Mouse (Mus musculus): ENCODE results near the gene Htr5a. TPM values are rescaled to one million over a fixed set of nuclear protein-coding genes. Genes with fewer than 3 reads are reported as not detected.
A peak's percentile ranks its signal among the peaks of the same experiment; 100 is the strongest.

The Htr5a gene
- 0.03 TPM in 1 of 2 replicates, not detected in the other for polyA plus RNA-seq (2015; fragmentation: Nextera tagmentation; extraction: Ambion mirVana)

DNA sequence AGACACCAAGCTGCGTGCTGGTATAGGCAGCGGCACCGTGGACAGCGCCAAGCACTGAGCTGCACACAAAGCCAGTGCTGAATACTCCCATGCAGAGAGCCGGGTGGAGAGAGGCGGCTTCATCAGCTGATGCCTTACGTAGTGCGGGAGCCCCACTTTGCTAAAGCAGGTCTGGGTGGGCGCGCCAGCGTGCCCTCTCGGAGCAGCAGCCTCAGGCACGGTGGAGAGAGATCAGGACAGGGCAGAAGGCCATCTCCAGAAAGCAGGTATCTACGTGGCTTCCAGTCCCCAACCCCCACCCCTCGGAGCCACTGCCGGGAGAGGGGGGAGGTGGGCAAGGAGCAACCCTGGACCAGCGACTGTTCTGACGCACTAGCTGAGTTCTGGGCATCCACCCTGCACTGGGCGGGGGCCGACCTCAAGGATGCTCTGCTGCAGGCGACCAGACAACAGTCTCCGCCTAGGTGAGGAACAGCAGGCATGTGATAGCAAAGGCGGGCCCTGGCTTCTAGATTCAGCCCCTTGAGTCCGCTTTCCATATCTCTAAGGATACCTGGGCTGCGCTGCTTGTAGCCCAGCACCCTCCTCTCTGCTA lies at the start of gene Htr5a:
Htr5a (plus strand) TSS at position 449 of the 595 bp plus-strand sequence.
- Histone ChIP-seq H3K27ac (no peak within 1 kb of the TSS), H3K27me3 (replicated peaks) (peaks cover 15% of the 10 kb centered on the region), H3K4me1 (replicated peaks) (no peaks in the 10 kb centered on the region), H3K9ac (no peak within 1 kb of the TSS), H3K4me2 (replicated peaks) (peak within 1 kb of the TSS; percentile 45), H3K36me3 (no peaks in the 10 kb centered on the region), H3K4me3 (replicated peaks) (no peak within 1 kb of the TSS; the same call in 1 of the 2 replicates), H3K9me3 (no peaks in the 10 kb centered on the region)
- 5% methylated on average over 25 of the region's 25 CpGs for WGBS
- ATAC-seq = peak; percentile 76

DNA sequence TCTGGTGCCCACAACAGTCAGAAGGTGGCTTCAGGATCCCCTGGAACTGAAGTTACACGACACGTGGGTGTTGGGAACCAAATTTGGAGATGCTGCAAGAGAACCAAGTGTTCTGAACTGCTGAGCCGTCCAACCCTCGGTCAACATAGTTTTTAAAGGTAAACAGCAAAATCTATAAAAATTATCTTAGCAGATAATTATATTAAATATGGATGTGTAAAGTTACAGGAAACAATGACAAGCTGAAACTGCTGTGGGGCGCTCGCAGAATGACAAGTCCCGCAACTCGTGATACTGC lies 49.8 kb upstream of the Htr5a start:
- Histone ChIP-seq H3K4me2 (replicated peaks) (peak overlapping the region; percentile 65), H3K4me3 (replicated peaks) (peak overlapping the region; percentile 77), H3K27me3 (replicated peaks) (no peaks in the 10 kb centered on the region), H3K9me3 (no peaks in the 10 kb centered on the region), H3K9ac (peak overlapping the region; percentile 83), H3K36me3 (peaks cover 9% of the 10 kb centered on the region; the same call in 1 of the 2 replicates), H3K27ac (peak overlapping the region; percentile 93), H3K4me1 (replicated peaks) (peaks cover 11% of the 10 kb centered on the region; the same call in 1 of the 2 replicates)
- no peak for ATAC-seq
- WGBS = 16% methylated on average over 8 of the region's 8 CpGs

- H3K4me3 ChIP-seq (replicated peaks) = peak overlapping the region; percentile 77; the same call in 1 of the 2 replicates
- H3K4me1 ChIP-seq (replicated peaks) = peaks cover 11% of the 10 kb centered on the region; the same call in 1 of the 2 replicates
- ATAC-seq = no peak
- 58% methylated on average over 9 of the region's 9 CpGs for WGBS
- 0 out of 2 replicates have a peak overlapping the region, but pooled peaks have one; percentile 83 for H3K9ac ChIP-seq
- H3K27ac ChIP-seq = no peak overlapping the region
- H3K4me2 ChIP-seq (replicated peaks) = peak overlapping the region; percentile 65
- no peaks in the 10 kb centered on the region for H3K27me3 ChIP-seq (replicated peaks)
- peaks cover 7% of the 10 kb centered on the region; the same call in 1 of the 2 replicates for H3K36me3 ChIP-seq
- H3K9me3 ChIP-seq = no peaks in the 10 kb centered on the region
Observed at GRCm38 (mm10) chr5:27792531-27793205, 49.3 kb upstream of the Htr5a start.

- Histone ChIP-seq H3K4me3 (replicated peaks) (no peak overlapping the region), H3K4me2 (replicated peaks) (no peak overlapping the region), H3K27me3 (replicated peaks) (no peaks in the 10 kb centered on the region), H3K4me1 (replicated peaks) (peaks cover 11% of the 10 kb centered on the region; the same call in 1 of the 2 replicates), H3K9ac (no peak overlapping the region), H3K9me3 (no peaks in the 10 kb centered on the region), H3K36me3 (no peaks in the 10 kb centered on the region), H3K27ac (no peak overlapping the region)
- WGBS = 19% methylated on average over 1 of the region's 1 CpGs
- ATAC-seq = no peak
Observed at GRCm38 (mm10) chr5:27793923-27794322, 48.0 kb upstream of the Htr5a start.

- no peak overlapping the region for H3K4me3 ChIP-seq (replicated peaks)
- WGBS = 89% methylated on average over 2 of the region's 2 CpGs
- no peak overlapping the region for H3K9ac ChIP-seq
- H3K27me3 ChIP-seq (replicated peaks) = no peaks in the 10 kb centered on the region
- H3K36me3 ChIP-seq = no peaks in the 10 kb centered on the region
- no peaks in the 10 kb centered on the region for H3K4me1 ChIP-seq (replicated peaks)
- no peak overlapping the region for H3K27ac ChIP-seq
- ATAC-seq = no peak
- no peak overlapping the region for H3K4me2 ChIP-seq (replicated peaks)
- no peaks in the 10 kb centered on the region for H3K9me3 ChIP-seq
Observed at GRCm38 (mm10) chr5:27814282-27814681, 27.7 kb upstream of the Htr5a start.

DNA sequence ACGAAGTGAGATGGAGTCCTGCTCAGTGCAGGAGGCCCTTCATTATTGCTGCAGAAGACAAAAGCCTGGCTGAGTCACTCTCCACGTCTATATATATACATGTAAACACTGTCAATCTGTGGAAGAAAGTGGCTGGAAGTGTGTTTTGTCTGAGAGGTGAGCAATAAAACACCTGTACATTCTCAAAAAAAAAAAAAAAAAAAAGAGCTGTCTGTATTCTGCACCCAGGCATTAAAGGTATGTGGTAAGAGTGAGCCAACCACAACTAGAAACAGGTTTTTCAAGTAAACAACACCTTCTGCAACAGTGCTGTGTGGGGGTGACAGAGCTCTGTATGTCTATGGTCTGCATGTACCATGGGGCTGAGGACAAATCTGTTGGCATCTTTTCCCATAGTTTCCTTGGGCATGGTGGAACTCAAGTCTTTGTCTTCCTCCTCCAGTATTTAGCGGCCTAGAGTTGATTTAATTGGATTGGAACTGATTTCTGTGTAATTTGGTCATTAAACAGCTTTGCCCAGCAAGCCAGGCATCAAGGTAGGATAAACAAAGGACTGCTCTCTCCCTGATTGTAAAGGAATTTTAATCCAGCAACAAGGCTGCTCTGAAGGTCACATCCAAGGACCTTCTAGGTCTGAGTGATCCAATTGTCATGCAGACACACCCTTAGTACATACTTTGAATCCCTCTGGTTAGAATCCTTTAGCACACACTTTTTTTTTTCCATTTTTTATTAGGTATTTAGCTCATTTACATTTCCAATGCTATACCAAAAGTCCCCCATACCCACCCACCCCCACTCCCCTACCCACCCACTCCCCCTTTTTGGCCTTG lies 22.9 kb upstream of the Htr5a start:
- WGBS = 46% methylated on average over 3 of the region's 3 CpGs
- no peaks in the 10 kb centered on the region for H3K4me1 ChIP-seq (replicated peaks)
- H3K36me3 ChIP-seq = no peaks in the 10 kb centered on the region
- ATAC-seq = no peak
- H3K4me3 ChIP-seq (replicated peaks) = no peak overlapping the region
- H3K27me3 ChIP-seq (replicated peaks) = no peaks in the 10 kb centered on the region
- no peak overlapping the region for H3K27ac ChIP-seq
- no peak overlapping the region for H3K9ac ChIP-seq
- H3K9me3 ChIP-seq = no peaks in the 10 kb centered on the region
- H3K4me2 ChIP-seq (replicated peaks) = no peak overlapping the region

- ATAC-seq = no peak
- WGBS = 61% methylated on average over 6 of the region's 6 CpGs
- H3K27ac ChIP-seq = no peak overlapping the region
- no peaks in the 10 kb centered on the region for H3K9me3 ChIP-seq
- H3K9ac ChIP-seq = no peak overlapping the region
- no peak overlapping the region for H3K4me3 ChIP-seq (replicated peaks)
- no peaks in the 10 kb centered on the region for H3K27me3 ChIP-seq (replicated peaks)
- H3K36me3 ChIP-seq = no peaks in the 10 kb centered on the region
- H3K4me1 ChIP-seq (replicated peaks) = no peaks in the 10 kb centered on the region
- H3K4me2 ChIP-seq (replicated peaks) = no peak overlapping the region
Observed at GRCm38 (mm10) chr5:27821161-27821560, 20.8 kb upstream of the Htr5a start.

- Histone ChIP-seq H3K4me1 (replicated peaks) (no peaks in the 10 kb centered on the region), H3K4me2 (replicated peaks) (no peak overlapping the region), H3K9ac (no peak overlapping the region), H3K27me3 (replicated peaks) (no peaks in the 10 kb centered on the region), H3K36me3 (no peaks in the 10 kb centered on the region), H3K9me3 (no peaks in the 10 kb centered on the region), H3K27ac (no peak overlapping the region), H3K4me3 (replicated peaks) (no peak overlapping the region)
- 50% methylated on average over 7 of the region's 7 CpGs for WGBS
- no peak for ATAC-seq
Observed at GRCm38 (mm10) chr5:27827971-27828370, 14.0 kb upstream of the Htr5a start.

GRCm38 (mm10) chr5:27835096-27835495 lies 6.9 kb upstream of the Htr5a start:
- Histone ChIP-seq H3K4me3 (replicated peaks) (no peak overlapping the region), H3K4me1 (replicated peaks) (no peaks in the 10 kb centered on the region), H3K27ac (no peak overlapping the region), H3K9ac (no peak overlapping the region), H3K27me3 (replicated peaks) (no peaks in the 10 kb centered on the region), H3K36me3 (no peaks in the 10 kb centered on the region), H3K4me2 (replicated peaks) (no peak overlapping the region), H3K9me3 (no peaks in the 10 kb centered on the region)
- WGBS = 75% methylated on average over 2 of the region's 2 CpGs
- ATAC-seq = no peak

DNA sequence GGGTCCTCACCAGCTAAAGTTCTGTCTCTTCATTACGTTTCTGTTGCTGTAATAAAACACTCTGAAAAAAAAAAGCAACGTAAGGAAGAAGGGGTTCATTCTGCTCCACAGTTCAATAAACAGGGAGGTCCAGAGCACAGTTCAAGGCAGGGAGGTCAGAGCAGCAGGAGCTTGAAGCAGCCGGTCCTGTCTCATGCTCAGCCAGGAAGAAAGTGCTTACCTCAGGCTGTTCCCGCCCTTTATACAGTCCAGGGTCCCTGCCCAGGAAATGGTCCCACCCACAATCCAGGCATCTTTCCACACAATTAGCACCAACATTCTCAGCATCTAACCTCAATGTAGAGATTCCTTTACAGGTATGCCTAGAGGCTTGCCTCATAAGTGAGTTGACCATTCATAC lies 3.9 kb upstream of the Htr5a start:
- H3K27me3 ChIP-seq (replicated peaks) = peaks cover 14% of the 10 kb centered on the region

GRCm38 (mm10) chr5:27842671-27843320 lies 847 bp downstream of the Htr5a start:
- Histone ChIP-seq H3K4me2 (replicated peaks) (no peak overlapping the region), H3K9ac (no peak overlapping the region), H3K4me3 (replicated peaks) (no peak overlapping the region), H3K27me3 (replicated peaks) (peaks cover 15% of the 10 kb centered on the region), H3K4me1 (replicated peaks) (no peaks in the 10 kb centered on the region), H3K36me3 (no peaks in the 10 kb centered on the region), H3K9me3 (no peaks in the 10 kb centered on the region), H3K27ac (no peak overlapping the region)
- ATAC-seq = no peak
- WGBS = 63% methylated on average over 28 of the region's 28 CpGs

More for the DNA sequence above, 3.9 kb upstream of the Htr5a start:
- no peak overlapping the region for H3K9ac ChIP-seq
- H3K36me3 ChIP-seq = no peaks in the 10 kb centered on the region
- no peak for ATAC-seq
- no peaks in the 10 kb centered on the region for H3K9me3 ChIP-seq
- no peak overlapping the region for H3K27ac ChIP-seq
- 29% methylated on average over 4 of the region's 4 CpGs for WGBS
- H3K4me3 ChIP-seq (replicated peaks) = no peak overlapping the region
- no peak overlapping the region for H3K4me2 ChIP-seq (replicated peaks)
- no peaks in the 10 kb centered on the region for H3K4me1 ChIP-seq (replicated peaks)

GRCm38 (mm10) chr5:27846979-27847378 lies 5.0 kb downstream of the Htr5a start:
- Histone ChIP-seq H3K36me3 (no peaks in the 10 kb centered on the region), H3K9ac (no peak overlapping the region), H3K4me1 (replicated peaks) (no peaks in the 10 kb centered on the region), H3K27me3 (replicated peaks) (peaks cover 11% of the 10 kb centered on the region), H3K9me3 (no peaks in the 10 kb centered on the region), H3K4me2 (replicated peaks) (no peak overlapping the region), H3K27ac (no peak overlapping the region), H3K4me3 (replicated peaks) (no peak overlapping the region)
- 60% methylated on average over 5 of the region's 5 CpGs for WGBS
- no peak for ATAC-seq

Measured in intestine, embryonic 15.5 days (tissue).